Mouse (Mus musculus) neural tube, embryonic 11.5 days (tissue): ENCODE measurements around the gene Fbxo36. TPM values are rescaled to one million over a fixed set of nuclear protein-coding genes. Genes with fewer than 3 reads are reported as not detected.

ENCODE experiments used
- ATAC-seq: fragments of 200-750 bp; cut with Nextera tagmentation; 2 replicates; pipeline ENCODE4 v1.8.0; 2017; ENCODE audit warnings: moderate number of reproducible peaks, mild to moderate bottlenecking, moderate TSS enrichment, moderate library complexity; ENCODE audit not compliant: insufficient read depth, low FRiP score, low TSS enrichment
- DNase-seq: peaks from one replicate; pipeline ENCODE4 v3.0.0-alpha.2; 2015; ENCODE audit warnings: low spot score
- H3K27ac ChIP-seq: fragments of 300-500 bp; sonication (generic); 2 replicates; pipeline ENCODE4 v1.5.1; 2014; ENCODE audit warnings: low read depth, mild to moderate bottlenecking, low read length
- H3K27me3 ChIP-seq: fragments of 300-500 bp; sonication (generic); 2 replicates; pipeline ENCODE4 v1.6.1; 2014; ENCODE audit warnings: mild to moderate bottlenecking, low read length, mixed read lengths; ENCODE audit not compliant: control insufficient read depth, insufficient read depth
- H3K36me3 ChIP-seq: fragments of 300-500 bp; sonication (generic); 2 replicates; pipeline ENCODE4 v1.6.1; 2014; ENCODE audit warnings: mild to moderate bottlenecking, low read length, moderate library complexity, mixed read lengths; ENCODE audit not compliant: control insufficient read depth, insufficient read depth
- H3K4me1 ChIP-seq: fragments of 300-500 bp; sonication (generic); 2 replicates; pipeline ENCODE4 v1.6.1; 2014; ENCODE audit warnings: low read length, mixed read lengths; ENCODE audit not compliant: control insufficient read depth, insufficient read depth
- H3K4me2 ChIP-seq: fragments of 300-500 bp; sonication (generic); 2 replicates; pipeline ENCODE4 v1.6.1; 2014; ENCODE audit warnings: low read depth, mild to moderate bottlenecking, moderate library complexity
- H3K4me3 ChIP-seq: fragments of 300-500 bp; sonication (generic); 2 replicates; pipeline ENCODE4 v1.5.1; 2014; ENCODE audit warnings: low read depth, low read length
- H3K9ac ChIP-seq: fragments of 300-500 bp; sonication (generic); 2 replicates; pipeline ENCODE4 v1.6.1; 2014; ENCODE audit warnings: mild to moderate bottlenecking, low read length
- H3K9me3 ChIP-seq: fragments of 300-500 bp; sonication (generic); 2 replicates; pipeline ENCODE4 v1.6.1; 2016; ENCODE audit warnings: low read length; ENCODE audit not compliant: control insufficient read depth
- WGBS: fragments of 180-500 bp; shearing (Covaris S2); extraction: QIAGEN DNeasy Blood & Tissue Kit; methylation state at CpG from one replicate; pipeline ENCODE4 v1.1.7; 2014; 5-methylcytosine and 5-hydroxymethylcytosine counted together
- polyA plus RNA-seq: library from polyadenylated mRNA; unstranded; fragments of >200 nt; fragmentation: Nextera tagmentation; extraction: Ambion mirVana; gene quantifications from 2 replicates; pipeline ENCODE4 v1.2.1, GENCODE M21; 2014

The Fbxo36 gene
- polyA plus RNA-seq, 1 experiment from 2014 or later = 6.7 TPM

DNA sequence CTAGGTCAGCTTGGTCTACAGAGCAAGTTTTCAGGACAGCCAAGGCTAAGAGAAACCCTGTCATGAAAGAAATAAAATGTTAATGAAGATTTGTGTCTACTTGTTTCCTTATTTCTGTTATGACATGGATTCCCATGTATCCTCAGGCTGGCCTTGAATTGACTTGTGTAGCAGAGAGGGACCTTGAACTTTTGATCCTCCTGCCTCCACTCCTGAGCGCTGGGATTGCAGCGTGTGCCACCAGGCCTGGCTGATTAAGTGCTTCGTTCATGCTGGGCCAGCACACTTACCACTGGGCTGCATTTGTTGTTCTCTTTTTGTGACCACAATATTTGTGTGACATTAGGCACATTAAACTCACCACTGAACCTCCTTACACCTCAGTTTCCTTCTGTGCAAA lies 79.2 kb downstream of the Fbxo36 start:
- 89% methylated on average over 3 of the region's 3 CpGs for WGBS
- H3K4me1 ChIP-seq = no peaks in the 10 kb centered on the region
- ATAC-seq = no peak

DNA sequence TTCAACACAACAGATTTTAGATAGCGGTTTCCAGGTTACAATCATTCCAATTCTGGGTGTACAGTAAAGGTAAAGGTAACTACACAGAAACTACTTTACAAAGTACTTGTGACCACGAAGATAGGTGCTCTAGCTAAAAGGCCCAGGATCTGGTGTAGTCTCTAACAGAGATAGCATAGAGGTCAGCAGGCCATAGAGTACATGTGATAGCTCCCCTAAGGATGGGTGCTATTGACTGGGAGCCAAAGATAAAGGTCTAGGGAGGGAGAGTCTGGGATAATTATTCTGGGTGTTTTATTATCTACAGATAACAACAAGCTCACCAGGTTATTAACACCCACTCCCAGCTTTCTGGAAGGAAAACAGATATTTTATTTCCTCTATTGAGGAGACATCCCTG lies 83.8 kb downstream of the Fbxo36 start:
- H3K4me2 ChIP-seq = no peak overlapping the region
- 82% methylated on average over 2 of the region's 2 CpGs for WGBS
- H3K27me3 ChIP-seq = no peaks in the 10 kb centered on the region
- DNase-seq = no peak
- no peak overlapping the region for H3K9ac ChIP-seq
- H3K4me1 ChIP-seq = no peaks in the 10 kb centered on the region
- H3K36me3 ChIP-seq = no peaks in the 10 kb centered on the region
- ATAC-seq = no peak
- no peak overlapping the region for H3K27ac ChIP-seq
- H3K9me3 ChIP-seq = no peaks in the 10 kb centered on the region
- no peak overlapping the region for H3K4me3 ChIP-seq

More for the DNA sequence above, 79.2 kb downstream of the Fbxo36 start:
- Histone ChIP-seq H3K36me3 (no peaks in the 10 kb centered on the region), H3K4me2 (no peak overlapping the region), H3K9ac (no peak overlapping the region), H3K9me3 (no peaks in the 10 kb centered on the region), H3K27me3 (no peaks in the 10 kb centered on the region), H3K27ac (no peak overlapping the region), H3K4me3 (no peak overlapping the region)
- DNase-seq = no peak

- Histone ChIP-seq H3K36me3 (no peaks in the 10 kb centered on the region), H3K27ac (no peak overlapping the region), H3K27me3 (no peaks in the 10 kb centered on the region), H3K4me1 (no peaks in the 10 kb centered on the region), H3K4me2 (no peak overlapping the region), H3K4me3 (no peak overlapping the region), H3K9ac (no peak overlapping the region), H3K9me3 (no peaks in the 10 kb centered on the region)
- ATAC-seq (no peak), DNase-seq (no peak)
- 77% methylated on average over 6 of the region's 6 CpGs for WGBS
These were observed 84.5 kb downstream of the Fbxo36 start for GRCm38 (mm10) chr1:84924134-84924533.

GRCm38 (mm10) chr1:84925599-84925998 lies 86.0 kb downstream of the Fbxo36 start:
- no peak for DNase-seq
- Histone ChIP-seq H3K4me3 (no peak overlapping the region), H3K4me1 (no peaks in the 10 kb centered on the region), H3K27me3 (no peaks in the 10 kb centered on the region), H3K9ac (no peak overlapping the region), H3K9me3 (no peaks in the 10 kb centered on the region), H3K27ac (no peak overlapping the region), H3K36me3 (no peaks in the 10 kb centered on the region), H3K4me2 (no peak overlapping the region)
- 85% methylated on average over 9 of the region's 9 CpGs for WGBS
- ATAC-seq = no peak

DNA sequence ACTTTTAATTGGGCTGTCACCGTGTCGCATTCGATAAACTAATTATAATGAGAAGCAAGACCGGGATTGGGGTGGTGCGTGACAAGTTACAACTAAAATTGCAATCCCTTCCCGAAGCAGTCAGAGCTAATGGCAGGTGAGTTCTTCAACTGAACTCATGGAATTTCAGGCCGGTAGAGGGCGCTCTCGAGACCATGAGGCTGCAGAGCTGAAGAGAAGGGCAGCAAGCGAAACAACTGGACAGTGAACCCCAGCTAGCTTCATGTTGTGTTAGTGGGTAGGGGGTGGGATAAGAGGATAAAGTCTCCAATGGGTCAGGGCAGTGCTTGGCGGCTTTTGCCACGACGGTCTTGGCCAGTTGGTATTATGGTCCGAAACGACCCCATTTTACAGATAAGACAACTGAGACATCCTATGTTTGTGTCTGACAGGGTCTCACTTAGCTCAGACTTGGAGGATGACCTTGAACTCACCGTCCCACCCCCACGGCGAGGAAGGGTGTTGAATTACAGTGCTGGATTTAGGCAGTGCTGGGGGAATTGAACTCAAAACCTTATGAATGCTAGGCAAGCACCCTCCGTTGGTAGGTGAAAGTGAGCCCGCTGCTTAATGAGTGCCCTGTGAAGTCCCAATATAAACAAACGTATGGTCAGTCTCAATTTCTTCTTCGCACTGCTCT lies 94.0 kb downstream of the Fbxo36 start:
- H3K27ac ChIP-seq = no peak overlapping the region
- ATAC-seq (peak; percentile 14; the same call in 1 of the 2 replicates), DNase-seq (peak; percentile 86)
- H3K36me3 ChIP-seq = no peaks in the 10 kb centered on the region
- peak overlapping the region; percentile 72 for H3K4me2 ChIP-seq
- H3K9me3 ChIP-seq = no peaks in the 10 kb centered on the region
- H3K4me3 ChIP-seq = peak overlapping the region; percentile 59
- no peak overlapping the region; the same call in 1 of the 2 replicates for H3K9ac ChIP-seq
- 11% methylated on average over 22 of the region's 22 CpGs for WGBS
- no peaks in the 10 kb centered on the region for H3K4me1 ChIP-seq
- H3K27me3 ChIP-seq = peaks cover 6% of the 10 kb centered on the region; the same call in 1 of the 2 replicates

DNA sequence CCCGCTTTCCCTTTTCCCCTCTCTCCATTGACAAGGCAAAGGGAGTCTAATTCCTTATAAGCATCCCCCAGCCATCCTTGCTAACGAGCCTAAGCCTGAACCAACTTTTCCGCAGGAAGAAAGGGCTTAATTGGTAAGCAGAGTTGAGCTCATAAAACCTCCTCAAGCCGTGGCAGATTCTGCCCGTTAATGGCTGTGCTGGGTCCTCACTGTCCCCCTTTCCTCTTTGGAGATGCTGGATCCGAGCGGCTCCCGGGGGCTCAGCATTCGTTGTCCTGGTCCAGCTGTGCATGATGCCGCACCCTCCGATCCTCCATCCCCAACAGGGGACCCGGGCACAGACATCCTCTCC lies 94.5 kb downstream of the Fbxo36 start:
- H3K27me3 ChIP-seq = peaks cover 6% of the 10 kb centered on the region; the same call in 1 of the 2 replicates
- H3K4me3 ChIP-seq = peak overlapping the region; percentile 59
- WGBS = under 1% methylated on average over 12 of the region's 12 CpGs
- H3K27ac ChIP-seq = no peak overlapping the region
- ATAC-seq = peak; percentile 63
- DNase-seq = peak; percentile 64
- H3K4me1 ChIP-seq = no peaks in the 10 kb centered on the region
- no peaks in the 10 kb centered on the region for H3K36me3 ChIP-seq
- peak overlapping the region; percentile 72 for H3K4me2 ChIP-seq
- H3K9ac ChIP-seq = peak overlapping the region; percentile 77
- H3K9me3 ChIP-seq = no peaks in the 10 kb centered on the region

GRCm38 (mm10) chr1:84934503-84935333 lies 95.1 kb downstream of the Fbxo36 start, which contains the start of gene Slc16a14:
Slc16a14 (minus strand) TSS chr1:84935134.
- Histone ChIP-seq H3K4me3 (peak within 1 kb of the TSS; percentile 59), H3K4me2 (peak within 1 kb of the TSS; percentile 72), H3K27ac (0 out of 2 replicates have a peak within 1 kb of the TSS, but pooled peaks have one; percentile 31), H3K4me1 (no peaks in the 10 kb centered on the region), H3K36me3 (no peaks in the 10 kb centered on the region), H3K27me3 (peaks cover 6% of the 10 kb centered on the region; the same call in 1 of the 2 replicates), H3K9ac (peak within 1 kb of the TSS; percentile 77), H3K9me3 (no peaks in the 10 kb centered on the region)
- ATAC-seq (peak; percentile 87), DNase-seq (peak; percentile 77)
- under 1% methylated on average over 59 of the region's 59 CpGs for WGBS

DNA sequence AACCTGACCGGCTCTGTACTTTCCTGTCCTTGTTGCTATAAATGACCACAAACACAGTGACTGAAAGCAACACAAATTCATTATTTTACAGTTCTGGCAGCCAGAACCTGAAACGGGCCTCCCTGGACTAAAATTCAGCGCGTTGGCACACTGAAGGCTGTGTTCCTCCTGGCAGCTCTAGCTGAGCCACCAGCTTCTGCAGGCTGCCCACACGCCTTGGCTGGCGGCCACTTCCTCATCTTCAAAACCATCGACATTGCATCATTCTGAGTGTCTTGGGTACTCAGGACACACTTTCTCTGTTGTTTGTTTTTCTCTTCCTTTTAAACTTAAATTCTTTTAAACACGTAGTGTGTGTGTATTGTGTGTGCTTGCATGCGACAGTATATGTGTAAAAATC lies 96.0 kb downstream of the Fbxo36 start:
- Histone ChIP-seq H3K36me3 (no peaks in the 10 kb centered on the region), H3K4me1 (no peaks in the 10 kb centered on the region), H3K27ac (no peak overlapping the region), H3K9me3 (no peaks in the 10 kb centered on the region), H3K9ac (no peak overlapping the region), H3K4me2 (no peak overlapping the region), H3K4me3 (no peak overlapping the region), H3K27me3 (peaks cover 6% of the 10 kb centered on the region; the same call in 1 of the 2 replicates)
- DNase-seq (no peak), ATAC-seq (no peak)
- WGBS = 83% methylated on average over 9 of the region's 9 CpGs
